In the genomic region with DNA sequence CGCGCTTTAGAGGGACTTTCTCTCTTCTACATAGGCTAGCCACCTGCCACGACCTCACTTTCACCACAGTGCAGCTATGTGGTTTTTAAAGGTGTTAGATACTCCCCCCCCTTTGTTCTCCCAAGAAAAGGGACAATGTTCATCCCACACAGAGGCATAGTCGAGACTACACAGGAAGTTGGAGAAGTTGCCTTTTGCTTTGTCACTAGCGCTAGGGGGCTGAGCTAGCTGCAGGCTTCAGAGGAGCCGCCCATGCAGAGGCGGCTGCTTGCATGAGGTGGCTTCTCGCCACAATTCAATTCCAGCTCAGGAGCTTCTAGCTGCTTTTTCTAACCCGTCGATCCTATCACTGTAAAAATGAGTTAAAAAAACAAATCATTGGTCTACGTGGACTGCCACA, we compare ENCODE assay signal across 14 mouse cellular contexts.
A peak's percentile ranks its signal among the peaks of the same experiment; 100 is the strongest.
DNase-seq lines count a peak whose midpoint lies in the region; ATAC-seq and TF ChIP-seq lines count a peak whose summit lies in the region.
"Had no signal": no experiment of that assay in that cellular context is flagged by ENCODE, and none has a peak within 500 bp of the region (broad histone marks: within the 10 kb centered on the region; RNA-seq: fewer than 3 reads in every experiment).

No protein-coding gene starts in this region.

- no peaks in the 10 kb centered on the region for H3K4me1 ChIP-seq in limb, embryonic 11.5 days (ENCODE audit: control insufficient read depth, insufficient read depth, low read length)
- H3K4me1 ChIP-seq in limb, embryonic 10.5 days, result 0 out of 2 replicates have a peak, but pooled peaks cover 3% of the 10 kb centered on the region
- no peaks in the 10 kb centered on the region for H3K4me1 ChIP-seq in stomach, postnatal 0 days (replicated peaks; ENCODE audit: control insufficient read depth, insufficient read depth)
- H3K4me1 ChIP-seq: embryonic facial prominence, embryonic 15.5 days; midbrain, embryonic 15.5 days had no signal

- H3K36me3 ChIP-seq in limb, embryonic 11.5 days (ENCODE audit: control insufficient read depth, insufficient read depth, low read length), result no peaks in the 10 kb centered on the region
- H3K36me3 ChIP-seq in limb, embryonic 10.5 days, result peaks cover 19% of the 10 kb centered on the region
- no peaks in the 10 kb centered on the region for H3K36me3 ChIP-seq in stomach, postnatal 0 days (ENCODE audit: control insufficient read depth, insufficient read depth, low read length)
- H3K36me3 ChIP-seq: midbrain, embryonic 15.5 days had no signal

- no peak for DNase-seq in frontal cortex, postnatal 14 days (ENCODE audit: low spot score in 2 of 2)
- peak; percentile 13 for DNase-seq in limb, embryonic 11.5 days (ENCODE audit: low spot score)
- DNase-seq in limb, embryonic 10.5 days (ENCODE audit: low spot score), result no peak
- DNase-seq in brain, adult 2 months (ENCODE audit: low read depth, low spot score), result peak; percentile 89
- peak; percentile 77 for DNase-seq in thymus, postnatal 0 days (ENCODE audit: low spot score)
- DNase-seq in stomach, postnatal 0 days (ENCODE audit: low spot score), result no peak
- no peak for DNase-seq in urinary bladder, postnatal 25 days (ENCODE audit: low spot score)
- DNase-seq: cerebellum, postnatal 25 days; gastrocnemius, postnatal 10 days; kidney, adult 11 months had no signal

- H3K9me3 ChIP-seq in limb, embryonic 11.5 days (ENCODE audit: control insufficient read depth, low read length), result no peaks in the 10 kb centered on the region
- no peaks in the 10 kb centered on the region for H3K9me3 ChIP-seq in limb, embryonic 10.5 days (replicated peaks)
- H3K9me3 ChIP-seq in stomach, postnatal 0 days (ENCODE audit: control insufficient read depth, low read length), result no peaks in the 10 kb centered on the region
- H3K9me3 ChIP-seq: embryonic facial prominence, embryonic 15.5 days; limb, embryonic 15.5 days; midbrain, embryonic 15.5 days had no signal

- TF ChIP-seq EP300 in stomach, postnatal 0 days (optimal IDR thresholded peaks at IDR 0.05), result no peak

- peak; percentile 84 for ATAC-seq in frontal cortex, adult (ENCODE audit: low TSS enrichment)
- ATAC-seq in limb, embryonic 11.5 days (ENCODE audit: insufficient number of reproducible peaks, low FRiP score, low TSS enrichment, low read depth), result no peak
- no peak for ATAC-seq in stomach, postnatal 0 days (ENCODE audit: low FRiP score, low TSS enrichment)
- ATAC-seq: midbrain, embryonic 15.5 days had no signal

- H3K27me3 ChIP-seq in limb, embryonic 11.5 days (ENCODE audit: control insufficient read depth, insufficient read depth, low read length), result no peaks in the 10 kb centered on the region
- H3K27me3 ChIP-seq in limb, embryonic 10.5 days (ENCODE audit: low read depth, poor library complexity, severe bottlenecking), result no peaks in the 10 kb centered on the region
- no peaks in the 10 kb centered on the region for H3K27me3 ChIP-seq in stomach, postnatal 0 days (ENCODE audit: control insufficient read depth, insufficient read depth, low read length)
- H3K27me3 ChIP-seq: embryonic facial prominence, embryonic 15.5 days; limb, embryonic 15.5 days; midbrain, embryonic 15.5 days had no signal

- H3K4me3 ChIP-seq in limb, embryonic 11.5 days (ENCODE audit: low read depth, low read length), result no peak overlapping the region
- H3K4me3 ChIP-seq in limb, embryonic 10.5 days, result no peak overlapping the region
- no peak overlapping the region for H3K4me3 ChIP-seq in stomach, postnatal 0 days (ENCODE audit: low read depth, low read length)
- H3K4me3 ChIP-seq: embryonic facial prominence, embryonic 15.5 days; limb, embryonic 15.5 days; midbrain, embryonic 15.5 days had no signal

- 82% methylated on average over 11 of the region's 11 CpGs for WGBS in limb, embryonic 11.5 days
- 82% methylated on average over 11 of the region's 11 CpGs for WGBS in limb, embryonic 10.5 days
- WGBS in stomach, postnatal 0 days, result 81% methylated on average over 11 of the region's 11 CpGs

- no peak overlapping the region for H3K27ac ChIP-seq in limb, embryonic 11.5 days (replicated peaks; ENCODE audit: low read depth, low read length)
- H3K27ac ChIP-seq in limb, embryonic 10.5 days, result no peak overlapping the region
- H3K27ac ChIP-seq in stomach, postnatal 0 days (replicated peaks), result no peak overlapping the region
- H3K27ac ChIP-seq: embryonic facial prominence, embryonic 15.5 days; limb, embryonic 15.5 days; midbrain, embryonic 15.5 days had no signal

- TF ChIP-seq CTCF in stomach, postnatal 0 days (IDR thresholded peaks at IDR 0.05; ENCODE audit: low read depth), result no peak

- no peak overlapping the region for H3K4me2 ChIP-seq in limb, embryonic 11.5 days (ENCODE audit: low read depth, severe bottlenecking)
- H3K4me2 ChIP-seq in stomach, postnatal 0 days (replicated peaks; ENCODE audit: low read depth), result no peak overlapping the region
- H3K4me2 ChIP-seq: embryonic facial prominence, embryonic 15.5 days; limb, embryonic 15.5 days; midbrain, embryonic 15.5 days had no signal

- no peak overlapping the region for H3K9ac ChIP-seq in limb, embryonic 11.5 days (ENCODE audit: low read length)
- no peak overlapping the region for H3K9ac ChIP-seq in stomach, postnatal 0 days (ENCODE audit: low read length)
- H3K9ac ChIP-seq: embryonic facial prominence, embryonic 15.5 days; limb, embryonic 15.5 days; midbrain, embryonic 15.5 days had no signal

Comparison
In these comparisons a context has a peak if more than half of its experiments do, and no peak if none do; other contexts are left out.
1. DNase-seq: peak in limb, embryonic 11.5 days (single experiment), brain, adult 2 months (single experiment) and thymus, postnatal 0 days (single experiment); none in frontal cortex, postnatal 14 days (0 of 2), limb, embryonic 10.5 days (single experiment), stomach, postnatal 0 days (single experiment) and urinary bladder, postnatal 25 days (single experiment).